Mouse (Mus musculus): ENCODE measurements around the gene Ttc14.
A peak's percentile ranks its signal among the peaks of the same experiment; 100 is the strongest.

DNA sequence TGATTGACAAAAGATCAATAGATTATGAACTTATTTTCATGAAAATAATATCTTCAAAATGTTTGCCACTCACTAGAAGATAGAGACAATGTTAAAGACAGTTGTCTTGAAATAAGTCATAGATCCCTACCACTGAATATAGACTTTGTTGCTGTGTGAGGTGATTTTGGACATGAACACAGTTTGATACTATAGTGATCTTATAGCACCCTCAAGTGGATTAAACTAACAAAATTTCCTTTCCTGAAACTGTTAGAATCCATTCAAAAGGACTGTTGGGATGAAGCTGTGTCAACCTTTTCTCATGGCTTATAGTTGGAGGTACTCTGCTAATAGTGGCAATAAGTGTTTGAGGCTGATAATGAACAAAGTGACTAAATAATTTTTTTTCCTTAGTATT lies 8.7 kb upstream of the Ttc14 start:
- TF ChIP-seq CTCF (IDR thresholded peaks at IDR 0.05; ENCODE audit: low read depth), result peak; percentile 65
- TF ChIP-seq EP300 (optimal IDR thresholded peaks at IDR 0.05), result no peak

Measured in stomach, postnatal 0 days (tissue).